ENCODE assay signal across 8 mouse cellular contexts in genomic region chr6:88784691-88785173, GRCm38 (mm10). TPM values are rescaled to one million over a fixed set of nuclear protein-coding genes. Genes with fewer than 3 reads are reported as not detected.
DNase-seq lines count a peak whose midpoint lies in the region; ATAC-seq lines count a peak whose summit lies in the region.

No protein-coding gene starts in this region.

- 24% methylated on average over 7 of the region's 7 CpGs for WGBS in heart, embryonic 14.5 days
- 77% methylated on average over 7 of the region's 7 CpGs for WGBS in liver, embryonic 12.5 days (ENCODE audit: insufficient replicate concordance)
- 73% methylated on average over 7 of the region's 7 CpGs for WGBS in midbrain, embryonic 14.5 days
- 62% methylated on average over 7 of the region's 7 CpGs for WGBS in forebrain, embryonic 13.5 days

- peaks cover 38 to 42% of the 10 kb centered on the region in 2 experiments for H3K4me1 ChIP-seq in heart, embryonic 14.5 days (ENCODE audit: control insufficient read depth in 2 of 2, insufficient read depth in 2 of 2, low read length in 2 of 2)
- peaks cover 87% of the 10 kb centered on the region for H3K4me1 ChIP-seq in liver, embryonic 12.5 days
- H3K4me1 ChIP-seq in midbrain, embryonic 14.5 days (ENCODE audit: control insufficient read depth, insufficient read depth, low read length) = peaks cover 12% of the 10 kb centered on the region; the same call in 1 of the 2 replicates
- peaks cover 40% of the 10 kb centered on the region for H3K4me1 ChIP-seq in forebrain, embryonic 13.5 days

- peak overlapping the region; percentile 61 for H3K9ac ChIP-seq in heart, embryonic 14.5 days (ENCODE audit: low read length)
- peak overlapping the region; percentile 45; the same call in 1 of the 2 replicates for H3K9ac ChIP-seq in liver, embryonic 12.5 days
- no peak overlapping the region for H3K9ac ChIP-seq in midbrain, embryonic 14.5 days (replicated peaks; ENCODE audit: low read length)
- no peak overlapping the region for H3K9ac ChIP-seq in forebrain, embryonic 13.5 days

- H3K27ac ChIP-seq in heart, embryonic 14.5 days (replicated peaks in 1 of 2; ENCODE audit: control insufficient read depth in 1 of 2, insufficient read depth in 1 of 2, low read depth in 2 of 2, low read length in 2 of 2) = peak overlapping the region; percentile 89 to 94
- peak overlapping the region; percentile 93 for H3K27ac ChIP-seq in liver, embryonic 12.5 days
- H3K27ac ChIP-seq in midbrain, embryonic 14.5 days (replicated peaks; ENCODE audit: low read depth, low read length) = no peak overlapping the region
- no peak overlapping the region for H3K27ac ChIP-seq in forebrain, embryonic 13.5 days

- peak; percentile 47 for ATAC-seq in heart, embryonic 14.5 days (ENCODE audit: insufficient number of reproducible peaks, insufficient read depth, low FRiP score, low read depth)
- no peak for ATAC-seq in liver, embryonic 12.5 days
- no peak for ATAC-seq in CD4-positive, CD25-positive, alpha-beta regulatory T cell, adult 4 months
- no peak for ATAC-seq in midbrain, embryonic 14.5 days (ENCODE audit: low FRiP score, low TSS enrichment)
- ATAC-seq in forebrain, embryonic 13.5 days = no peak

- H3K27me3 ChIP-seq in heart, embryonic 14.5 days (ENCODE audit: control insufficient read depth, insufficient read depth, low read length) = no peaks in the 10 kb centered on the region
- no peaks in the 10 kb centered on the region; the same call in 1 of the 2 replicates for H3K27me3 ChIP-seq in liver, embryonic 12.5 days (replicated peaks)
- no peaks in the 10 kb centered on the region for H3K27me3 ChIP-seq in midbrain, embryonic 14.5 days (ENCODE audit: control insufficient read depth, insufficient read depth, low read length)
- no peaks in the 10 kb centered on the region for H3K27me3 ChIP-seq in forebrain, embryonic 13.5 days

- no peak overlapping the region for H3K4me3 ChIP-seq in heart, embryonic 14.5 days (ENCODE audit: control insufficient read depth in 1 of 2, insufficient read depth in 1 of 2, low read depth in 1 of 2, low read length in 2 of 2)
- H3K4me3 ChIP-seq in liver, embryonic 12.5 days = no peak overlapping the region
- no peak overlapping the region for H3K4me3 ChIP-seq in midbrain, embryonic 14.5 days (replicated peaks; ENCODE audit: low read depth, low read length)
- no peak overlapping the region for H3K4me3 ChIP-seq in forebrain, embryonic 13.5 days

- no peaks in the 10 kb centered on the region for H3K36me3 ChIP-seq in heart, embryonic 14.5 days (ENCODE audit: control insufficient read depth, insufficient read depth, low read length)
- H3K36me3 ChIP-seq in liver, embryonic 12.5 days = peaks cover 3% of the 10 kb centered on the region; the same call in 1 of the 2 replicates
- no peaks in the 10 kb centered on the region for H3K36me3 ChIP-seq in midbrain, embryonic 14.5 days (ENCODE audit: control insufficient read depth, insufficient read depth, low read length)
- H3K36me3 ChIP-seq in forebrain, embryonic 13.5 days (ENCODE audit: poor library complexity, severe bottlenecking) = no peaks in the 10 kb centered on the region

- H3K4me2 ChIP-seq in heart, embryonic 14.5 days (ENCODE audit: low read length) = 0 out of 2 replicates have a peak overlapping the region, but pooled peaks have one; percentile 5
- H3K4me2 ChIP-seq in liver, embryonic 12.5 days = no peak overlapping the region
- no peak overlapping the region for H3K4me2 ChIP-seq in midbrain, embryonic 14.5 days (ENCODE audit: low read length)
- no peak overlapping the region for H3K4me2 ChIP-seq in forebrain, embryonic 13.5 days

- DNase-seq in kidney, adult 9 months = peak; percentile 30
- no peak for DNase-seq in kidney, adult 8-10 months
- DNase-seq in cerebellum, adult 9-11 months = peak; percentile 89
- no peak for DNase-seq in midbrain, embryonic 14.5 days

- no peaks in the 10 kb centered on the region for H3K9me3 ChIP-seq in heart, embryonic 14.5 days (ENCODE audit: control insufficient read depth, low read length)
- H3K9me3 ChIP-seq in liver, embryonic 12.5 days (replicated peaks) = no peaks in the 10 kb centered on the region
- H3K9me3 ChIP-seq in midbrain, embryonic 14.5 days (ENCODE audit: control insufficient read depth, low read length) = no peaks in the 10 kb centered on the region
- no peaks in the 10 kb centered on the region for H3K9me3 ChIP-seq in forebrain, embryonic 13.5 days (replicated peaks)

RNA-seq across cellular contexts. Expression of gene Abtb1, which starts 57.1 kb away (rescaled TPM):
- 20.9 and 22.3 TPM in 2 replicates for polyA plus RNA-seq in heart, embryonic 14.5 days (2014; fragmentation: Nextera tagmentation; extraction: Ambion mirVana)
- 37.6 and 40.0 TPM in 2 replicates for polyA plus RNA-seq in liver, embryonic 12.5 days (2016; fragmentation: Nextera tagmentation; extraction: Ambion mirVana)
- polyA plus RNA-seq in CD4-positive, CD25-positive, alpha-beta regulatory T cell, adult 4 months (2017; shearing (Covaris generic)) = 100 to 1,000 TPM in 1 of 2 experiments, 10 to 100 TPM in 1; 71.0 to 112 TPM
- 30.1 and 41.7 TPM in 2 replicates for polyA plus RNA-seq in midbrain, embryonic 14.5 days (2014; fragmentation: Nextera tagmentation; extraction: Ambion mirVana)
- 32.0 and 32.3 TPM in 2 replicates for polyA plus RNA-seq in forebrain, embryonic 13.5 days (2015; fragmentation: Nextera tagmentation; extraction: Ambion mirVana)

Comparison
In these comparisons a context has a peak if more than half of its experiments do, and no peak if none do; other contexts are left out.
1. DNase-seq: peak in kidney, adult 9 months (single experiment) and cerebellum, adult 9-11 months (single experiment); none in kidney, adult 8-10 months (0 of 2) and midbrain, embryonic 14.5 days (single experiment).
2. H3K27ac ChIP-seq: peak in heart, embryonic 14.5 days (2 of 2) and liver, embryonic 12.5 days (single experiment); none in midbrain, embryonic 14.5 days (single experiment) and forebrain, embryonic 13.5 days (single experiment).
3. H3K9ac ChIP-seq: peak in heart, embryonic 14.5 days (single experiment) and liver, embryonic 12.5 days (single experiment); none in midbrain, embryonic 14.5 days (single experiment) and forebrain, embryonic 13.5 days (single experiment).